Mouse (Mus musculus) WW6 (cell line): ENCODE measurements around the gene Palmd.

Source experiments
- DNase-seq: peaks from one replicate; pipeline ENCODE4 v3.0.0-alpha.2; 2013; ENCODE audit warnings: low read depth, low spot score

Gene Palmd

DNA sequence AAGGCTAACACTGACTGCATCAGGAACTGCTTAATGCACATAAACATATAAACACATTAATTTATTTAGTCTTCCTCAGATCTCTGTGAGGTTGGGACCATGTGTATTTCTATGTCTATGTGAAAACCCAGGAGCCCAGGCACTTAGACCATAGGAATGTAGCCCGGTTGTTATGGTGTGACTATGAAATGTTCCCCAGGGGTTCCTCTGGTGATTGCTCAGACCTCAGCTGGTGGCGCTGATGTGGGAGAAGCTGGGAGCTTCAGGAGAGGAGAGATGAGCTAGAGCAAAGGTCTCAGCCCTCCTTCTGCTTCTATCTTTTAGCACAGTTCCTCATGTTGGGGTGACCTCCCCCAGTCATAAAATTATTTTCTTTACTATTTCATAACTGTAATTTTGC is 8.4 kb downstream of the Palmd start:
- DNase-seq = no peak

DNA sequence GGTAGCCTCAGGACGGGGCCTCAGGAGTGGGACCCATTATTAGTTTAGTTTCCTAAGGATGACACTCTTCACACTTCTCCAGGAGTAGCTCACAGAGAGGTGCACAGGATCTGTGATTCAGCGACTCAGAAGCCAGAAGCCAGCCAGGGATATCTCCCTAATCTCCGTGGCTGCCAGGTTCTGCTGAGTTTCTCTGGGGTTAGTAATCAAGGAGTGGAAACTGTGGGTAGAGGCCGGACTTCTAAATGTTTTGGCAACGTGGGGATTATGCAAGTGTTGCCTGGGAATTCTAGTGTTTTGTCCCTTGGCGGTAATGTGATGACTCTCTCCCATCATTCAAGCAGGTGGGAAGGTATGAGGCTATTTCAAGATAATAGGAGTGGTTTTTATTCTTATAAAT is 13.7 kb downstream of the Palmd start:
- DNase-seq = no peak

DNA sequence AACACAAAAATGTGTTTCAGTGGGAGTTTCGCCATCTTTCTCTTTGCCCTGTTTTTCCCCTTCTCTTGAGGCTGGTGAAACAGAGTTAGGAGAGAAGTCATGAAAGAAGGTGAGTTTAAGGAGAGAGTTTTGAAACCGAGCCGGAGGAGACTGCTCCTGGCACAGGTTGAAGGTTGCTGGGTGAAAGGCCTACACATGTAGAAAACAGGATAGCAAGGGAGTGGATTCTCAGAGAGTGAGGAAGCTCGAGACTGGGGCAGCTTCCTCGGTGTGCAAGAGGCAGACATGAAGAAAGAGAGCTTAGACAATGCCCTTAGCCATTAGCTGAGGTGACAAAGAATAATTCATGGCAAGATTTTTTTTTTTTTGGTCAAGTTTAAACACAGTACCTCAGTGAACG is 15.4 kb downstream of the Palmd start:
- DNase-seq = no peak

DNA sequence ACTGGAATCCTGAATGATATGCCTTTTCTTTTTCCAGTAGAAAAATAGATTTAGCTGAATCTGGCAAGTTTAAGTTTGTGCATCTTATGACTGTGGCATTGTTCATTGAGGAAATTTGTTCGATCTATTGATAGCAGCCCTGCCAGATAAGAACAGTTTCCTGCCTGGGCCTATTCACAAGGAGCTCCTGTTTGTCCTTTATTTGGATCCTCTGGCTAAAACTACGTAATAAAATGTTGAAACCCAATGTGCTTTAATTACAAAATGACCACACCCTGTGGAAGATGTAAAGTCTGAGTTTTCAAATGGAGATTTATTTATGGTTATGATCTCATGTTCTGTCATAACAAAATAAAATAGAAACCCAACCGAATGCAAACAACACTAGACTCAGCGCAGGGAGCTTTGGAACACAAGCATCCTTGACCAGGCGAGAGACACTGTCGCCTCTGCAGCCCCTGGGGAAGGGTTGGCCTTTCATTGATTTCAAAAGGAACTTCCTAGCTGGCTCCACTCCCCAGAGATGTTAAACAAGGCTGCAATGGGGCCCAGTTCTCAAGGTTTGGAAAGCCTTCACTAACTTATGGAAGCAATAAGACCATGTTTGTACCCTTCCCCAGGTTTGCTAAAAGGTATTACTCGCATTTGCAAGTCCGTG is 16.4 kb downstream of the Palmd start:
- DNase-seq = no peak

DNA sequence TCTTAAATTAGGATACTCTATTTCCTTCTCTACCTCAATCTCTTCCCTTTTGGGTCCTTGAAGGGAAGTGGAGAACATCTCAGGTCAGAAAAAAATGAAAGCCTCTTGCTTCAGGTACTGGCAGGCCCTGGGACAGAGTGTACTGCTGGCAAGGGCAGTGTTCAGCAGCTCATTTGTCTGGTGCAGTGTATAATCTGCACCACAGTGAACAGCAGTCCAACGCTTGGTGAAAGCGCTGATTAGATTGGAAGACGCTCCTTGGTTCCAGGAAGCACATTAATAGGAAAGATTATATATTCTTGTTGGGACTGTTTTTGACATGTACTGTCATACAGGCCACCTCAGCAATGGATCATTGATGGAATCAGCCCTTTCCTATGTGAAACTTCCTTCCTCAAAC is 17.3 kb downstream of the Palmd start:
- DNase-seq = no peak

DNA sequence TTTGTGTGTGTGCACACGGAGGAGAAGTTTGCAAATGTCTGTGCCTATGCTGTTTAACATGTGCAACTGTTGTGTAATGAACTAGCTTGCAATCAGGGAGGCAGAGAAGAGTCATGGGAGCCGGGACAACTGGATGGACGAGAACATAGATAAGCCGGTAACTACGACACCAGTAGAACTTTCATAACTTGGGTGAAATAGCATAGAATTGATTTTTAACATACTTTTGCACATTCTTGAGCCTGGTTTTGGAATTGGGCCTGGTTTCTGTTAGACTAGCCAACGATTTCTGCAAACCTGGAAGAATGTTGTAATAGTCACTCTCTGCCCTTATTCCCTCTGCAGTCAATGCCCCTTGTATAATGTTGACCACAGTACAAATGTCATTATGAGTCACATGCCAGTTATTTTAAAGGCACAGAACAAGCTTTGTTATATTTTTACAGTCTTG is 18.1 kb downstream of the Palmd start:
- no peak for DNase-seq

DNA sequence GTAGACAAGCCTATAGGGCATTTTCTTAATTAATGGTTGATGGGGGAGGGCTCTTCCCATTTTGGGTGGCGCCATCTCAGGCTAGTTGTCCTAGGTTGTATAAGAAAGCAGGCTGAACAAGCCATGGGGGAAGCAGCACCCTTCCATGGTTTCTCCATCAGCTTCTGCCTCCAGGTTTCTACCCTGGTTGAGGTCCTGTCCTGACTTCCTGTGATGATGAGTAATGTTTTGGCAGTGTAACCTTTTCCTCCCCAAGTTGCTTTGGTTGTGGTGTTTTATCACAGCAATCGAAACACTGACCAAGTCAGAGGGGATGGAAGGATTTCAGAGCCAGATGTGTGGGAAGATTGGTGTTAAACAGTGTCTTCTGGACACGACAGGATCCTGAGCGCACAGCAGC is 22.3 kb downstream of the Palmd start:
- no peak for DNase-seq

DNA sequence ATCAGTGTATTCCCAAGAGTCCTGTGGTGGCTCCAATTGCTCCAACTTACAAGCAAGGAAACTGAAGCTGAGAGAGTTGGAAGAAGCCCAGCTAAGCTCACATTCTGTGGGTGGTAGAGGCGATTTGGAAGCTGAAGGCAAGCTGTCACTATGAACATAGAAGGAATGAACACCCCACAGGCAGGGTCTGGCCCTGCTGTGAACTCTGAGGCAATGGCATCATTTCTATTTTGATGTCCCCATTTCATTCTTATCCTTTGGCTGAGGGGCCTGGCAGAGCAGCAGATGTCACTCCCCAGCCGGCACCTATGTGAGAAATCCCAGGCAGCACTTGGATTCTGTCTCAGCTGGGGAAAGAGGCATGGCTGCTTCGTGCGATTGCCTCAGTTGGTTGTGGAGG is 25.4 kb downstream of the Palmd start:
- no peak for DNase-seq

DNA sequence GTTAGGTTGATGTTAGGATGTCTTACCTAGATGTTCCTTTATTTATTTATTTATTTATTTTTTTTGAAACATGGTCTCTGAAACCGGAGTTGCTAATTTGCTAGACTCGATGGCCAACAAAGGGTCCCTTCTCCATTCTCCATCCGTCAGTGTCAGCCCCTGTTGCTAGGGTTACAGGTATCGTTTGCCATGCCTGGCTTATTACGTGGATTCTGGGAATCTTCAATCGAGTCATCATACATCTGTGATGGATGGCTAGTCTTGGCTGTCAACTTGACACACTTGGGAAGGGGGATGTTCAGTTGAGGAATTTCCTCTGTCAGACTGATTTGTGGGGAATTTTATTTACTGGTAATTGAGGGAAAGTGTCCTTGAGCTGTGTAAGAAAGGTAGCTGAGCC is 26.0 kb downstream of the Palmd start:
- DNase-seq = no peak

DNA sequence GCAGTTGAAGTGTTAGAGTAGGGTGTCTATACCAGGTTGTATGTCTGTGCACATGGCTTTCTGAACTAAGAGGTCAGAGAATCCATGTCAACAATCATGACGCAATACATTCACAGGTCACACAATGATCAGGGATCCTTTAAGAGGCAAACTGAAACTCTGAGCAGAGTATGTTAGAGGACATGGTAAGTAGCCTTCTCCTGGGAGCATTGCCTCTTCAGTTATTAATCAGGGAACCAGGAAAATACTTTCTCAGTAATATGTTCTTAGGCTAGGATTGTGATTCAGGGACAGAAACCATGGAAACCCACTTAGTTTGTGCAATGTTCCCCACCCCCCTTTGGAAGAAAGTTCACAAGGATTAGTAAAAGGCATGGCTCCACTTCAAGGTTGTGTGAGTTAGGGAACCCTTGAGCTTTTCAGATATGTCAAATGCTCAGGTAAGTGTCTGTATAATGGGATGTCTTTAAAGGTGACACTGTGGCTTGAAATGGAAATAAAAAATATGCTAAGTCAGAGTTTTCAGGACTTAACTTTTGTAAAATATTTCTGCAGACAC is 27.1 kb downstream of the Palmd start:
- DNase-seq = no peak

DNA sequence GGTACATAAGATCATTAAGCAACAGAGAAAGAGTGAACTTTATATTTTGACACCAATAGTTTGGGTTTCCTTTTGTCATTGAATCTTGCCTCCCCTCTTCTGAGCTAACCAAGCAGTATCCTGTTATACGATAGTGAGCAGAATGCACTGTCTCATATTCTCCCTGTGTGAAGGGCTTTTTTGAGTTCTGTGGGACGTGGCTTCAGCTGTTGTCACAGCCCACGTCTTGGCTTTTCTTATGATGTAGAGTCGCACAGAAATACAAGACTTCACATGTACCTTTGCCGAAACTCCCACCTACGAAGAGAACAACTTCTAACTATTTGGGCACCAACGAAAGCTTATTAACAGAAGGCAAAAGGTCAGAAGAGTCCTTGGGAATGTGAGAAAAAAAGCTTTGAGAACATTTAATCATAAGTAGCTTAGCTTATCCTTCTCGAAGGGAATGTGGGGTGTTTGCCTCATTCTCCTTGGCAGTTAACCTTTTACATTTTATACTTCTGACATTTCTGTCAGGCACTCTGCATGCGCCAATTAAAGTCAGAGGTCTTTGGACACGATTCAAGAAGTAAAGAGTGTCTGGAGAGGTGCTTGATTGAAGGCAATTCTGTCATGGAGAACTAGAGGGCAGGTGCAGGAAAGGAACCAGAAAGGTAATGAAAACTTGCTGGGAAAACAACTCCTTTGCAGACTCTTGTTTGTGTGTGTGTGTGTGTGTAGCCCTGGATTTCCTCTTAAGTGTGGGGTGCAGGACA is 27.8 kb downstream of the Palmd start:
- DNase-seq = no peak

DNA sequence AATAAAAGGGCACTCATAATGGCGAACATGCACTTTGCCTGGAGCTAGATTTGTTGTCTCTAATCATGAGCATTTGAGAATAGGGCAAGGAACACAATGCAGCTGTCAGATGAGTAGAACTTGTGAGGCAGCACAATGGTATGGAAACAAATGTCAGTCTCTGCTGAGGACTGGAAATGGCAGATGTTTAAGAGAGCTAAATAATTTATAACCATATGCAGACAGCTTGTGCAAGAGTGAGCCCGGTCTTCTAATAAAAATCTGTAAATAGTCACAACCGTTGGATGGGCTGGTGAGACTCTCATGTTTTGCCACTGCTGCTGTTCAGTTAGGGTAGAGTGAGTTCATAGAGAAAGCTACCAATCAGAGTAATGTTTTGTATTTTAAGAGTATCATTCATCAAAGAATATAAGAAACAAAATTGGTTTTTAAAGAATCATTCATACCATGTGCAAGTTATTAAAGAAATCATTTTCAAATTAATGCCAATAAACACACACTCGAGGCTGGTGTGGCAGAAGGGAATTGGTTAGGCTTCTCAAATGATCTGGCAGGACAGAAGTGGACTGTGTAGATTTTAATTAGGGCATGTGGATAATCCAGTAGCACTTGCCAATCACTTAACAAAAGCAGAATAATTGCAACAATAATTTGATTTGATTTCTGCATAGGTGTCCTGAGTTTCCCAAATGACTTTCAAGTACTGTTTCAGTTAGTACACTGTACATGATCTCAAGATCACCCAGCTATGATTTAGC is 31.7 kb downstream of the Palmd start:
- no peak for DNase-seq

DNA sequence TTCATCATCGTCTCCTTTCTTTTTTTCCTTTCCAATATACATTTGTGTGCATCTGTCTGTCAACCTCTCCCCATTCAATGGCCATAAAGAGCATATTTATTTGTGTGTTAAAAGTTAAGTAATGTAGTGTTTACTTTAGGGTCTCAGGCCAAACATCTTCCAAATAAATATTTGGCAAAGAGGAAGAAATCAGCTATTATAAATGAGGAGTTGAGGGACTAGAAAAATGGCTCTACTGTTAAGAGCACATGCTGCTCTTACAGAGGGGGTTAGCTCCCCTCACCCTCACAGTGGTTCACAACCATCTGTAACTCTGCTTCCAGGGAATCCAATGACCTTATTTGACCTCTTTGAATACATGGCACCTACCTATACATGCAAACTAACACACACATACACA is 35.6 kb downstream of the Palmd start:
- DNase-seq = no peak

DNA sequence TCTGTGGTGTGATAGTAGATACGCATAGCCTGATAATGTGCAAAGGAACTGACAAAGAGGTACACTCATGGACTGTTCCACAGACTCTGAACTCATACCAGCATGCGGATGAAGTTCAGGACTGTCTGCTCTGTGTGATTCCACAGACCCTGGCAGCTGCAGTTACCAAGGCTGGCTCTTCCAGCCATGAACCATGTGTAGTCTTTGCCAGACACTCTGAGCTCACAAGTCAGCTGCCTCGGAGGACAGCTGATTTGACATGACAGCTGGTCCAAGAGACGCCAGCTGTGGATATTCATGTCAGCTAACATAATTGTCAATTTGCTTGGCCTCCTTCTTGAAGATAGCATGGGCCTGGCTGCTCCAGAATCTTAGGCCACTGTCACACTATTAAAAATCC is 39.8 kb downstream of the Palmd start:
- DNase-seq = no peak

DNA sequence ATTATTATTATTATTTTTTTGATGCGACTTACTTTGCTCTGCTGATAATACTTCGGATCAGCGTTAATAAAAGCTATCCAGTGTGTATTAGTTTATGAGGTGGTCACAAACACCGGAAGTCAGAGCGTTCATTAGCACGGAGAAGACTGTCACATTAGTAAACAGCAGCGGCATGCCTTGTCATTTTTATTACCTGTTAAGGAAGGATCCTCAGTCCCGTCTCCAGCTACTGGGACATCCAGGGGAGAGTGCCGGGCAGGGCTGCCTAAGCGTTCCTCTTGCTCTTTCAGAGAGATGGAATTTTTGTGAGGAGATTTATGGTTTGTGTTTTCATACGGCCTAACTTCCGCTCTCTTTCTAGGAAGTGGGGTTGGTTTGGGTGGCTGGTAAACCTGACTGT is 45.7 kb downstream of the Palmd start:
- DNase-seq = no peak

DNA sequence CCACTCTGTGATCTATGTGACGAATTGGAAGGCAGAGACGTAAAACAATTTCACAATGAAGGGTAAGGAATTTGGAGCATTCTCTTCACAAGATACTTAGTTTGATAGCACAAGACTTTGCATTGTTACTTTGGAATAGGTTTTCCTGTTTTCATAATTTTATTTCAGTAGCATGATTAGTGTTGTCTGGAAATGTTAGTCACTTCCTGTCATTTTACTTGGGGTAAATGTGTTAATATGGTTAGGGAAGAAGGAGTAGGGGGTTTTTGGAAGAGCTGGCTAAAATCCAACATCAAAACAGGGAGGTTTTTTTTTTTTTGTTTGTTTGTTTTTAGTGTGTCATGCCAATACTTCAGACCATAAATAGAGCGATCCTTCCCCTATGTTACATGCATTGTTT is 47.3 kb downstream of the Palmd start:
- DNase-seq = no peak

DNA sequence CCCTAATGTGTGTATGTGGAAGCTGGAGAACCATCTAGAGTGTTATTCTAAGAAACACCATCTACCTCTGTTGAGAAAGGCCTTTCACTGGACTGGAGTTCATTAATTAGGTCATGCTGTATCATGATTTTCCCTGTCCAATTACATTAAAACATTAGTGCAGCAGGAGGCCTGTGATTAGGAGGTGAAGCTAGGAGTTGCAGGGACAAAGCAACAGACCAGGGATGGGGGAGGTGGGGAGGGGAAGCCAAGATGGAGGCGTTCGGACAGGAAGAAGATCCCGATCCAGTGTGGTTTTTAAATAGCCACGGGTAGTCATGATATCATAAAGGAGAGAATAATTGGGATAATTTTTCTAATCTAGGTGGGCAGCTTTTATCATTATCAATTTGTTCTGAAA is 51.8 kb downstream of the Palmd start:
- no peak for DNase-seq

DNA sequence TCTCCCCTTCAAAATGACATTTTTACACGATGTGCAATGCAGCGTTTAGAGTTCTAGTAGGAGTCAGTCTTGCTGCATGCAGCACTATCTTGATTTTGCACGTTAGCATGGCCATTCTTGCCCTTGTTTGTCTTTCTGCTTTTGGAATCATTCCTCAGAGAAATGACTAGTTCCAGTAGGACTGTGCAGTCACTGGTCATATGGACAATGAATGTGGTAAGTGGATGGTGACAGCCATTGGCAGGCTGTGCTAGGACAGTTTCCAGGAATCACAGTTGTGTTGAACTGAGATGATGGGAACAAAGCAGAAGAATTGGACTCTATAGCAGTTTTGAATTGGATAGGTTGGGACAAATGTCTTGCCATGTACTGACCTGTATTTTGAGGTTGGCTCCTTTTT is 53.9 kb downstream of the Palmd start:
- DNase-seq = no peak

DNA sequence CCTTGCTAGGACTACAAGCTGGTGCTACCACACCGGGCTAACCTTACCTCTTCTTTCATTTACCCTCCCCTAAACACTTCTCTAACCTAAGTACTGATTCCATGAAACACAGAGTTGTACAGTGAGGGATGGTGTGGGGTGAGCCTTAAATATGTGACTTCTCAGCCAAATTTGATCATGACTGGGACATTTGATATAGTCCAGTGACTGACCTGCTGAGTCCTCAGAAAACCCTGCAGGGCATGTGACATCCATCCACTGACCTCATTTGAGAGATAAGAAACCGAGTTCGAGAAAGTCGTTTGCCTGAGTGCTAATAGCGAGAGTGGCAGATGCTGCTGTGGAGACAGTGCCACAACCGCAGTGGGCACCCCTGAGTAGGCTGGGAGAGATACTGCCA is 54.4 kb downstream of the Palmd start:
- no peak for DNase-seq

DNA sequence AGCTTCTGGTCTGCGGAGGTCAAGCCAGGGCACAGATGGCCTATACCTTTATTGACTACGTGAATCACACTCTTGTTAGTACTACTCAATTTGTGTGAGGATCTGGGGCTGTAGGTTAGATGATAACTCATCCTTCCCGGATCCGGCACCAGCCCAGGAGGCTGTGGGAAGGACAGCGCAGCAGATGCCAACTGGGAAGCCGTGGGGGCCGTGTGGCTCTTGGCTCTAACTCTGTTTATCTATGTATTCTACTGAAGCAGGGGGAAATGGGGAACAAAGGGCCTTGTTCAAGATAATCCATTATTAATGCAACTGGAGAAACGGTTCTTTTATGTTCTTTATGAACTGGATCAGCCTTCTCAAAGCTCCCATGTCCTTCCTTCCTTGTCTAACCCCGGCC is 62.2 kb downstream of the Palmd start:
- DNase-seq = no peak

DNA sequence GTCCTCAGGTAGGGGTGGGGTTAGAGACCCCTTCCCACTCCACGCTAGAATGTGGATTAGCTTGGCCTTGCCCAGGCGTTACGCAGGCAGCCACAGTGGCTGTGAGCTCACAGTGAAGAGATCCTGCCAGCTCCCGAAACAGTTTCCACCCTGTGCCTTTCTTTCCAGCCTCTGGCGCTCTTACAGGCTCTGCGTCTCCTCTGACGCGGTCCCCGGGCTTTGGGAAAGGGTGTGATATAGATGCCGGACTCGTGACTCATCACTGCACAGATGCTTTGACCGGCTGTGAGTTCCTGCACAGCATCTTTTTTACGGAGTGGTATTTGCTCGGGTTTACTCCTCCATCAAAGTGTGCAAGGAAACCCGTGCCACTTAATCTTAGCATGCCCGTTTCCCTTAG is 62.9 kb downstream of the Palmd start:
- no peak for DNase-seq

DNA sequence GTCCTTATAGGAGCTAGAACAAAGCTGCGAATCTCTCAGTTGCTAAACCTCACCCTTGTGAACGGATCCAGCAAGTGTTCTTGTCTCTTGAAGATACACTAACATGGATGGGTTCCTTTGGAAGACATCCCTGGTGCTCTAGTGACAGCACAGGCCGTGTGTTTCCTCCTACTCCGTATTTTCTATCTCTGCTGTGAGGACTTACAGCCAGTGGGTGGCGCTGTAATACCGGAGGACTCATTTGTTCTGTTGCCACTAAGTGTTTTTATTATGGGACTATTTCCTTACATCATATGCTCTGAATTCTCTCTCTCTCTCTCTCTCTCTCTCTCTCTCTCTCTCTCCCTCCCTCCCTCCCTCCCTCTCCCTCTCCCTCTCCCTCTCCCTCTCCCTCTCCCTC is 64.6 kb downstream of the Palmd start:
- DNase-seq = peak; percentile 50

DNA sequence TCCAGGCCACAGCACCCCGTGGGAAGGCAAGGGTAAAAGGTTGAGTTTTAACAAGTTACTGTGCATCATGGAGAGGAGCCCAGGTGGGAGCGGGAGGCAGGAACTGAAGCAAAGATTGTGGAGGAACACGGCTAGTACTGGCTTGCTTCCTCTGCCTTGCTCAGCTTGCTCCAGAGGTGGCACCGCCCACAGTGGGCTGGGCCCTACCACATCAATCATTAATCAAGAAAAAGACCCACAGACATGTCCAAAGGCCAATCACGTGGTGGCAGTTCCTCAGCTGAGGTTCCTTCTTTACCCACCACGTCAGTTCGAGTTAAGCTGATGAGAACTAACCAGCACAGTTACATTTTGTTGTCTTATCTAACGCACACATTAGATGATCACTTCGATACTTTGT is 75.9 kb downstream of the Palmd start:
- DNase-seq = no peak
